Mouse (Mus musculus) adrenal gland, postnatal 25 days (tissue): ENCODE measurements around the gene Ccdc88b. TPM values are rescaled to one million over a fixed set of nuclear protein-coding genes. Genes with fewer than 3 reads are reported as not detected.
"Not testable (repeated sequence)": the region's sequence is repeated elsewhere in the genome, so short reads cannot be mapped to it uniquely, and the experiment has no call there.

Experiments
- DNase-seq: peaks from one replicate; pipeline ENCODE4 v3.0.0; 2021; ENCODE audit warnings: mixed read lengths
- long read RNA-seq: library from polyadenylated mRNA; stranded (forward); transcript quantifications from one replicate; pipeline ENCODE4 v2.0.0, GENCODE M21; 2021
- total RNA-seq: library from RNA; stranded (reverse); gene quantifications from 2 replicates; pipeline ENCODE4 v1.2.3, GENCODE M21; 2021

The Ccdc88b gene
- 0.62 and 1.1 TPM in 2 replicates for total RNA-seq
- long read RNA-seq, full-length matches to known transcripts: 1 of 1 reads
- long read RNA-seq, partial matches to known transcripts: 0 of 1 reads
- long read RNA-seq, other reads (novel, unspliced or antisense): 0 of 1 reads

DNA sequence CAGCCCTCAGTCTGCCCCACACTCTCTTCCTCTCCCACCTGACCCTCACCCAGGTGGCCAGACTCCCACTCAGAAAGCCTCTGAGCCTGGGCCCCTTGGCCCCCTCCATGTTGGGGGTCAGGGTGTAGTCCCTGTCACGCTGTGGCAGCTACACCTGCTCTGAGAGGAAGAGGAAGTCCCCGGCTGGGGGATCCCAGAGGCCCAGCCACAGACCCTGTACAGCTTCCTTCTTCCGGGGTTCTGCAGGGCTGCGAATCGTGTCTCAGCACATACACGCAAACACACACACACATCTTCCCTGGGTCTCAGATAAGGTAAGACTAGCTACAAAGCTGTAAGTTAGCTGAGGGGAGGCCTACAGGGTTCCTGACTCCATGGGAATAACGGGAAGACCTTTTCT lies at the start of gene Ccdc88b:
Ccdc88b (minus strand) TSS at position 181 of the 400 bp plus-strand sequence.
- DNase-seq: no peak

DNA sequence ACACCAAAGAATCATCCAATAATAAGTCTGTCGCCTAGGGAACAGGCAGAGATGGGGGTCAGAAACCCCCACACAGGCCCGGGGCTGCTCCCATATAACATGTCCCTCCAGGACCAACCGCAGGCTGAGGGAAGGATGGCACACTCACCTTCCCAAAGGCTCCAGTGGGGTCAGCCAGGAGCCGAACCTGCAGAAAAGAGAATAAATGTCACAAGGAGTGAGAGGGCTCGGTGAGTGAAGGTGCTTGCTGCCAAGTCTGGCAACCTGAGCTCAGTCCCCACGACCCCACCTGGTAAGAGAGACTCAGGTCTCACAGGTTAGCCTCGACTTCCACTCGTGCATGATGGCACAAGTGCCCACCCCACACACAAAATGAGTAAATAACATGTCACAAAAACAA lies 49.1 kb upstream of the Ccdc88b start:
- DNase-seq: no peak

DNA sequence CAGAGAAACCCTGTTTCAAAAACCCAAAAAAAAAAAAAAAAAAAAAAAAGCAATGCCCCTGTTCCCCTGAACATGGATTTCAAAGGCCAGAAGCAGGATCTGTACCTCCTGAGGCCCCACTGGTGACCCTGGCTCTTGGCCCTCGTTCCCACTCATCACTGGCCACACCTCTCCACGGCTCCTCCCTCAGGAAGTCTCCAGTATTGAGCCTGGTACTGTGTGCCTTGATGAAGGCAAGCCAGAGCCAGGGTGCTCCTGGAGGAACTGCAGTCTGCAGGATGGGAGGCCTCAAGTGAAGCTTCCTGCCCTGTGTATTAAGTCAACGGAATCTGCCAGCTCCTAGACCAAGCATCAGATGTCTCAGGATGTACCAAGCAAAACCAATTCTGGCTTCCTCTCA lies 48.2 kb upstream of the Ccdc88b start:
- DNase-seq: no peak

DNA sequence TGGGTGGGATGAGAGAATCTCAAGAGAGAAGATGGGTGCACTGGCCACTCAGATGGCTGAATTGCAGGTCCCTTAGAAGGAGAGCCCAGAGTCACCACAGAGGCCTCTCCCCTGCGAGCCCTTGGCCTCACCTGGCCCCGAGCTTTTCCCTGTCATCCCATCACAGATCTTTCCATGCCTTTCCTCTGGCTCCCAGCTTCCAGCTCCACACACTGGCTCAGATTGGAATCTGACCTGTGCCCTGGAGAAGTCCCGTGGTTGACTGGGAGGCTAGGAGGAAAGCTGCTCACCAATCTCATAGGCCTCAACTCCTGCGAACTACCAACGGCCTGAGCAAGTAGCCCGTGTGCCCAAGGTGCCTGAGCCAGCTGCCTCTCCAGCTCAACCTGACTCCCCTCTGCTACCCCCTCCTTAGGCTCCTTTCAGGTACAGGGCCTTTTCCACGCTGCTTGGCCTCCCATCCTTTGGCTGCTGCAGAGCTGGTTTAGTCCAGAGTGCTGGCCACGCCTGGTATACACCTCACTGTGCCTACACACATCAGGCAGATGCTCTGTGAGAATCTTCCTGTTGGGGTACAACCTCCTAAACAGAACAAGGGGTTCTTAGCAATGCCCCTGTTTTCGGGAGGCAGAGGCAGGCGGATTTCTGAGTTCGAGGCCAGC lies 47.6 kb upstream of the Ccdc88b start:
- no peak for DNase-seq

DNA sequence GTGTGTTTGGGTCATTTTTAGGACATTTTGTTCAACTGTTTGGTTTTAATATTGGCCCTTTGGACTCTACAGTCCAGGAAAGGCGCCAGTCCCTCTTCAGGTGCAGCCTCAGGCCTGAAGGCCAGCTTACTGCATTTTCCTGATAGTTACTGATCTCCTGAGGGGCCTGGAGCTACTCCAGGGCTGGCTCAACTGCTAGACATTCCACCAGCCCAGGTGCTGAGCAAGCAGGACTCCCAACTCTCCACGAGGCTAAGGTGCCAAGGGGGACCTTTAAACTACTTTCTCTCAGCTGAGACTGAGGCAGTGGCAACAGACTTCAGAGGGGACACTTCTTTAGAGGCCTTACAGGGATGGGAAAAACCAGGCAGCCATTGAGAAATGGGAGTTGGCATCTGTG lies 46.8 kb upstream of the Ccdc88b start:
- DNase-seq: no peak

DNA sequence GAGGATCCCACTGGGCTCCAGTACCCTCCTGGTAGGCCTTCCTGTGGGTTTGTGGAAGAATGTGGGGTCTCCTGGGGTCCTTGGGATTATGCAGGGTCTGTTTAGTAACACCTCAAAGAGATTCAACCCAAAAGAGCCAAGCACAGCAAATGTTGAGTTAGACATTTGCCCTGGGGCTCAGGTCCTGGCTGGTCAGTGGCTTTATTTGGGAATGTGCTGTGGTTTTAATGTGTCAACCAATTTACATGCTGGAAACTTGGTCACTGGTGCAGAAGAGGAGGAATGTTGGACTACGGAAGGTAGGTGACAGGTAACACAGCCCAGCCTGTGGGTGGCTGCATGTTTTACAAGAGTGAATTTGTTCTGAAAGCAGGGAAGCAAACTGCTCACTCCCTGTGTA lies 45.0 kb upstream of the Ccdc88b start:
- DNase-seq: no peak

DNA sequence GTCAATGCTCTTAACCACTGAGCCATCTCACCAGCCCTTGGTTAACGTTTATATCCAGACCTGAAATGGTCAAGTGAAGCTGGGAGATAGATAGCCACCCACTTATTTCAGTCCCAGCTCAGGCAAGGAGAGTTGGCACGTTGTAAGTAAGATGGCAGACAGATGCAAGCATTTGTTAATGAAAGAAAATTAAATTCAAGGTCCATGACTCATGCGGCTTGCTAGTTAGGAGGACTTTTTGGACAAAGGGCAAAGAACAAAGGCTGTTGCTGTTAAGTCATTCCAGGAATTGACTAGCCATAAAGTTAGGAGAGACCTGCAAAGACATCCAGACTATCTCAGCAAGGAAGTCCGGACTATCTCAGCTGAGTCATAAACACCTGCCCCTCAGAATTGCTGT lies 41.6 kb upstream of the Ccdc88b start:
- DNase-seq: no peak

DNA sequence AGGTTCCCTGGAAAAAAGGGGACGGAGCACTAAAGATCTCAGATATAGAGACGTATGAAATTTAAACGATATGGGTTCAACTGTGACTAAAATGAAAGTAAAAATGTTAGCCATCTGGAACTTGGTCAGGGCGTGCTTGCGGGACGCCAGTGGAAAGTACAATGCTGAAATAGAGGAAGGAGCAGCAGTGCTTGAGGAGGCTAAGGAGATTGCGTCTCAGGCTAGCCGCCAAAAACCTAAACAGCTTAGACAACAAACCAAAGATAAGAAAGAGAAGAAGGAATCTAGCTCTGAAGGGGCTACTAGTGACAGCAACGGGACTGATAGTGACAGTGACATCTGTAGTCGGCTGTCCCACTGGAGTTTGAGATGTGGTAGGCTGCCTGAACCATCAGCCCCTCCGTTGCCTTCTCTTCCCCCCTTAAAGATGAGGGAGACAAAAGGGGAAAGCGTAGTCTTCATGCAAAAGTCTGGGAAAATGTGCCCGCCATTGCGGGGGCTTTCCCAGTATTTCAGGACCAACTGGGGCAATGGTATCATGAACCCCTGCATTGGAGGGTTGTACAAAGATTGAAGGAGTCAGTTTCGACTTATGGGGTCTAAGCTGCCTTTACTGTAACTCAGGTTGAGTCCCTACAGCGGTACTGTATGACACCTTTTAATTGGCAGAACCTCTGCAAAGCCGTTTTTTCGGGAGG lies 37.7 kb upstream of the Ccdc88b start:
- not testable (repeated sequence) for DNase-seq

DNA sequence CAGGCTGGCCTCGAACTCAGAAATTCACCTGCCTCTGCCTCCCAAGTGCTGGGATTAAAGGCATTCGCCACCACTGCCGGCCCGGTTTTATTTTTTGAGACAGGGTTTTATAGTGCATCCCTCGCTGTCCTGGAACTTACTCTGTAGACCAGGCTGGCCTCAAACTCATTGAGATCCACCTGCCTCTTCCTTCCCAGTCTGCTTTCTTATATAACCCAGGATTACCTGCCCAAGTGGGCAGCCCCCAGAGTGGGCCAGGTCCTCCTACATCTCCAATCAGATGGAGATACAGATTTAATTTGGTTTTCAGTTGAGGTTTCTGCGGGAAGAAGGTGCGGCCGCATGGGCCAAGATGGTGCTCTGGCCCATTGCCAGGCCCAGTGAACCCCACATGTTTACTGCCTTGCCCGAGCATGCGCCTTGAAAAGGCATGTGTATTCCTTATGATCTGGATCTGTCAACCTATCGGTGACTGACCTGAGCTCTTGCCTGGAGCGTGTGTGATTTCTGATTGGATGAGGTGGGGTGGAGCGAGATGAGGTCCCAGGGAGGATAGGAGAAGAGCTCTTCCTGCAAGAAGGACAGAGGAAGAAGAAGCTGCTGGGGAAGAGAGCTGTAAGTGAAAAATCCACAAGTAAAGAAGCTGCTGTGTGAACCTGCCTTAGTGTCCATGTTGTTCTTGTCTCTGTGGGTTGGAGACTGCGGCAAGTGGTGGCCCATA lies 35.9 kb upstream of the Ccdc88b start:
- DNase-seq: no peak

DNA sequence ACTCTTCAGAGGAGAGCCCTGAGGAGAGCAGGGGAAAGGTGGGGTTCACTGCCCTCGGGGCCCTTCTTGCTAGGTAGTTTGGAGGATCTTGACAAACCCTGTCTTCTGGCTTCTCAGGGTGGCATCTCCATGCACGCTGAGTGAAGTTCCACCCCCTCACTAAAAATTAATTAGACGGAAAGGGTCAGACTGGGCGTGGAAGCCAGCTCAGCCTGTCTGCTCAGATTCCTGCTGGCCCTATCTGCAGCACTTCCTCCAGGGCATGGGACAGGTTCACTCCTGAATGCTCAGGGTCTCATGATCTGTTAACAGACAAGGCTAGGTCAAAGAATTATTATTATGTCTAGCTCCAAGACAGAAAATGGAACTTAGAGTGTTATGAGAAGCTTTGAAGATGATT lies 34.5 kb upstream of the Ccdc88b start:
- DNase-seq: no peak

DNA sequence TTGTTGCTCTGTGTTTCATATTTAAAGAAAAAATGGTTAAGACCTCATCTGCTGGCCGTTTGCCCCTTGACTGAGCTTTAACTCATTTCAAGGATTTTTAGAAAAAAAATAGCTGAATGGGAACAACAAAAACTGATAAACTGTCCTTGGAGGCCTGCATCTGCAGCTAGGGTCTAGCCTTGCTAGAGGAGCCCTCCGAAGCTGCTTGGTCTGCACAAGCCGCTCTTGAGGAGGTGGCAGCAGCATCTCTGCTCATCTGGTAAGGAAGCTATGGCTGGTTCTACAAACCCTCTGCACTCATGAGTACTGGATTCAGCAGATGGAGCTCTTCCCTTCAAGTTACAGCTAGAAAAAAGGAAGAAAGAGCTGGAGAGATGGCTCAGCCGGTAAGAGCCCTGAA lies 20.0 kb upstream of the Ccdc88b start:
- DNase-seq: no peak

DNA sequence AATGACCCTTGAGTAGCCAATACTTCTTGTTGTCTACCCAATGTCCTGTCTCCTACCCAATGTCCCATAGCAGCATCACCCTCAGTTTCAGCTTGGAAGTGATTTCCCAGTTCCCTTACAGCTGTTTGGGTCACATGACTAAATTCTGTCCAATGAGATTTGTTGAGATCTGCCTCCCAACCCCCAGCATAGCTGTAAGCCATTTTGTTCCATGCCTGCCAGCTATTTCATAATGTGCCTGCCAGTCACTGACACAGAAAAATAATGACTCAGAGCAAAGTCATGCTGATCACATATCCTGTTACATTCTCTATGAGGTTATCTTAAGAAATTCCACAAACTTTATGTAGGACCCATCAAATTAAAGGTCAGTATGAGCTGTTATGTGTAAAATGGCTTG lies 18.8 kb upstream of the Ccdc88b start:
- DNase-seq: no peak

DNA sequence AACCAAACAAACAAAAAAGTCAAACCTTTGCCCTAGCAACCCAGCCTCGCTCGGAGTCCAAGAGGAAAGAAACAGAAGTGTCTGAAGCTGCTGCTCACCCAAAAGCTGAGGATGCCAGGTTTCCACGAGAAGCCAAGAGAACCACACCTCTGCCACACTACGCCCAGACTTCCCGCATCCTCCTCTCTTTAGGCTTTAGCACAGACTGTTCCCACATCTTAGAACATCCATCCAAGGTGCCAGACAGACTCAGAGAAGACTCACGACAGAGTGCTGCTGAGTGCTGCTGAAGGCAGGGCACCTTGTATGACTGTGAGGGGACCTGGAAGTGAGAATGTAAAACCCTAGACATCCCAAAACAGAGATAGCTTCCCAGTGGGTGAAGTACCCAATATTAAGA lies 17.8 kb upstream of the Ccdc88b start:
- no peak for DNase-seq

DNA sequence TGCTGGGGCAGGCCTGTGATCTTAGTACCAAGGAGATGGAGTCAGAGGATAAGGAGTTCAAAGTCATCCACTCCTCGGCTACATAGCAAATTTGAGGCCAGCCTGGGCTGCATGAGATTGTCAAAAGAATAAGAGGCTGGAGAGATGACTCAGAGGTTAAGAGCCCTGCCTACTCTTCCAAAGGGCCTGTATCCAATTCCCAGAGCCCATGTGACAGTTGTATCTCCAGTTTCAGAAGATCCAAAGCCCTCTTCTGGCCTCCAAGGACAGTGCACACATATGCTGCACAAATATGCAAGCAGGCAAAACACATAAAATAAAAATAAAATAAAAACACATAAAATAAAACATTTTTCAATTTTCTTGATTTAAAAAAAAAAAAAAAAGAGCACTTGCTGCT lies 16.2 kb upstream of the Ccdc88b start:
- no peak for DNase-seq

DNA sequence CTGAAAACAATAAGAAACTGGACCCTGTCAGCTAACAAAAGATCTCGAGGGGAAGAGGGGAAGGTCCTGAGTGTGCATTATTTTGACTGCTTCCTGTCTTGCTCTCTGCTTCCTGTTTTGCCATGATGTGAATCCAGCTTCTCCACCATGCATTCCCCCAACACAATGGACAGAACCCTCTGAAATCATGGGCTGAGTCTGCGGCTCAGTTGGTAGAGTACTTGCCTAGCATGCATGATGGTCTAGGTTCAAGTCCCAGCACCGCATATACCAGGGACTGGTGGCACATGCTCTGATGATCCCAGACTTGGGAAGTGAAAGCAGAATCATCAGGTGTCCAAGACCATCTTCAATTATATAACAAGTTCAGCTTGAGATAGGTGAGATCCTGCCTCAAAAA lies 14.7 kb upstream of the Ccdc88b start:
- DNase-seq: no peak

DNA sequence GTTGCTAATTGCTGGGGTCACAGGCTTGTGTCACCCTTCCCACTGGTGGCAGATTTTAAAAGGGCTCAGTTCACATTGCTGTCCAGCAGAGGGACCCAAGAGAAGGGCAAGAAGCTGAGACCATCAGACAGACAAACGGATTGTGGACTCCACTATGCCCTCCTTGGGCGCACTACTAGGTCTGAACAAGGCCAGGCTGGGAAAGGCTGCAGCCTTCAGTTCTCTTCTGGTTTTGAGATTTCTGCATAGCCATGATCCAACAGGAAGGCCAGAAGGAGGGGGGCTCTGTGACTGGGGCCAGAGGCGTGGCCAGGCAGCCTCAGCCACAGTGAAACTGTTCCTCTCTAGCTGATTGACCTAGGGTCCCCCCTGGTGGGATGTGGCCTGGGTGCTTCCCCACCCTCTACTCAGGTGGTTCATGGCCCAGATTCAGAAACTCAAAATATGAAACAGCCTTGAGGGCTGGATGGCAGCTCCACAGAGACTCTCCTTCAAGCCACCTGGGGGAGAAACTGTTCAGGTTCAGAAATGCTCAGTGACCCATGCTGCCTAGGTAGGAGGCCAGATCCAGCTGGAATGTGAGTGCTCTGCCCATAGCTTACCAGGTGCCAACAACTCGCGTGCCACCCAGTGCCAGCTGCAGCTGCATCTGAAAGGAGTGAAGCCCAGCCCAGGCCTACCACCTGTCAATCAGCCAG lies 13.7 kb upstream of the Ccdc88b start:
- no peak for DNase-seq

DNA sequence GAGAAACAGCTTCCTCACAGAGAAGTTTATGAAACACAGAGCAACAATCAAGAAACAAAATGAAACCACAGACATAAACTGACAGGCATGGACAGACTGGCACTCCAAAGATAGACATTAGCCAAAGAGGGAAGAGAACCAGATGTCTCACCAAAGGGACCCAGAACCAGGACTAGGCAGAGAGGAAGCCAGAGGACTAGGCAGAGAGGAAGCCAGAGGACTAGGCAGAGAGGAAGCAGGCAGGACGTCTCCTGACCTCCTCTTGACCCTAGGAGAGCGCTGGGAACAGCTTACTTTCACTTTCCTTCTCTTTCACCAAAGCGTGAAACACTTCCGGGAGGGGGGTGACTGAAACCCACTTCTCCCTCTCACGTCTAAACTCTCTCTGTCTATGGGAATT lies 11.3 kb upstream of the Ccdc88b start:
- peak; percentile 39 for DNase-seq

DNA sequence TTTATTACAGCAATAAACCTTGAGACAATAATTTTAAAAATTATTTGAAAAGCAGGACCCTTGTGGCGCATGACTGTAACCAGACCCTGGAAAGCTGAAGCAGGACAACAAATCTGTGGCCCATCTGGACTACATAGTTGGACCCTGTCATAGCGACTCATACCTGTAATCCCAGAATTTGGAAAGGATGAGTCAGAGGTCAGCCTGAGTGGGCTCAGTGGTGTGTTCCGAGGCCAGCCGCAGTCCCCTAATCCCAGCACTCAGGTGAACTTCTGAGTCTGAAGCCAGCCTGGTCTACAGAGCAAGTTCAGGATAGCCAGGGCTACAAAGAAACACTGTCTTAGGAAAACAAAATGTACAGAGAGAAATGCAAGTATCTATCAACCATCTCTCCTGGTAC lies 3.4 kb upstream of the Ccdc88b start:
- DNase-seq: no peak

DNA sequence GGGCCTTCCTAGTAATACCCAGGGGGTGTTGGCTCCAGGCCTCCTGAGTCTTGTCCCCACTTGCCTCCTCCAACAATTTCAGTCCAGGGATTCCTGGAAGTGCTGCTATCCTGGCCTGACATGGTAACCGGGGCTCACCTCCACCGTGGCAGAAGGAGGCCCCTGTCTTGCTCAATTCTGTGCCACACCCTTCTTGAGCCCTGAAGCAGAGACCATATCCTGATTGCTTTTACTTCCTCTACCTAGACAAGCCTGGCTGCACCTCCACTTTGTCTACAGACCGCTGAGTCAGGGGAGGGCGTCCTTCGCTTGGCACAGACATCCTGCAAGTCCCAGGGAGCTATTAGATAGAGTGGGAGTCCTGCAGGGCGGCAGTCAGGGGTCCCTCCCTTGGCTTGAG lies 2.7 kb upstream of the Ccdc88b start:
- DNase-seq: no peak

DNA sequence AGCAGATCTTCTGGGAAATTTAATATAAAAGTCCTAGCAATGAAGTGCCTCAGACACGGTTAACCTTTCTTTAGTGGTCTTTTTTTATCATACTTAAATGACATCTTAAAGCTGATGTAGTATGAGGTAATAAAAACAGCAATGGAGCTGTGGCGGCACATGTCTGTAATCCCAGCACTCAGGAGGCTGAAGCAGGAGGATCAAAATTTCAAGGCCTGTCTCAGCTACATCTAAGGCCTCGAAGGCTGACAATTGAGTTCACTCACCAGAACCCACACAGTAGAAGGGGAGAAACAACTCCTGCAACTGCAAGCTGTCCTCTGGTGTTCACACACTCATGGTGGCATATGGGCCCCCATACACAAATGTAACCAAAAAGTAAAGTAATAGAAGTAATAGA lies 2.0 kb upstream of the Ccdc88b start:
- no peak for DNase-seq

DNA sequence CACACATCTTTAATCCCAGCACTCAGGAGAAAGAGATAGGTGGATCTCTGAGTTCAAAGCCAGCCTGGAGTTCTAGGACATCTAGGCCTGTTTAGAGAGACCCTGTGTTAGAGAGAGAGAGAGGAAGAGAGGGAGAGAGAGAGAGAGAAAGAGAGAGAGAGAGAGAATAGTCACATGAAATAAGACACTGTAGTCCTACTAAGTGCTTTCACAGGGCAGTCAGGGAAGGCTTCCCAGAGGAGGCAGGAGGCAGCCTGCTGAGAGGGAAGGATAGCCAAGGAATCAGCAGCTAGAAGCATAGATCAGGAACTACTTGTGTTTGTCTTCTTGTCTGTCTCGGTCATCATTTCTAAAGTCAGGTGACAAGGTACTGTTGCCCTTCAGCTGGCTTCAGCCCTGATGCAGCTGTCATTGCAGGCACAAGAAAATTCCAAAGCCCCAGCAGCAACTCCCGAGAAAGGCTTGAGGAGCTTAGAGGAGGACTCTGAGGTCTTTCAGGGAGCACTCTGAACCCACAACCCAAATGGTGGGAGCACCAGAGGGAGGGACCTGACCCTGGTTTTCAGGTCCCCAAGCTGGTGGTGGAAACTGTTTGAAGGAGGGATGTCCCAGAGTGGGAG lies 1.1 kb upstream of the Ccdc88b start:
- no peak for DNase-seq

DNA sequence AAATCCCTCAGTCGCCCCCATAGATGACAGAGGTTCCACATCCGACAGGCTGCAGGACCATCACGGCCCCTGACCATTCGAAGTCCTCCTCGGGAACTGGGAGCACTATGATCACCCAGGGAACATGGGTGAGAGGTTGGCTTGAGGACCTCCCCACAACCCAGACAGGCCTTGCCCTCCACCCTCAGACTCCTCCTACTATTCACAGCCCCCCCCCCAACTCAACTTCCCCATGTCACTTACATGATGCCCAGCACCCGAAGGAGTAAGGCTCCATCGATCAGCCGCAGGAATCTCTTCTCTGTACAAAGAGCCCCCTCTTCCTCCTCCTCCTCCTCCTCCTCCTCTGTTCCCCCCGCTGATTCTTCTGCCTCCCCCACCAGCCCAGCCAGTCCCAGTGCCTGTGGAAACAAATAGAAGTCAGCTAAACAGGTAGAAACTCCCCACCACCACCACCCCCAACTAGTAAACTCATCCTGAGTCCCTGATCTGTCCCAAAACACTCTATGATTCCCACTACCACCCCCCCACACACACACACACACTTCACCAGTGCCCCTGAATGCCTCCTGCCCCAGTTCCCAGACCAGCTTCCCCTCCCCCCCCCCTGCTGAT lies 513 bp downstream of the Ccdc88b start:
- no peak for DNase-seq
